Comparison of ENCODE assay signal across 19 mouse cellular contexts in the genomic region with DNA sequence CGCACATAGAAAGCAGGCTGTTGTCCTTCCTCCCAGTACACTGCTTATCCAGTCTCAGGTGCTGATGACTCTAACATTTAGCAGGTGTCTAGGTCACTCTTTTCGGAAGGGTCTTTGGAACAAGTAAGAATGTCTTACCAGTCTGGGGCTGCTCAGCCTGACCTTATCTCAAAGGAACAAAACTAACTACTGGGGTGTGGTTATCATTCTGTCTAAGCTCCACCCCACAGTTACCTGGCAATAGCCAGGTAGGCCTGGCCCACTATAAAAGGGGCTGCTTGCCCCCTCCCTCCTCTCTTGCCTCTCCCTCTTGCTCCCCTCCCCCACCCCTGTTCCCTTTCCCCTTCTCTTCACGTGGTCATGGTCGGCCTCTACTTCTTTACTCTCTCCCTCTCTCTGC.
"Had no signal": no experiment of that assay in that cellular context is flagged by ENCODE, and none has a peak within 500 bp of the region (broad histone marks: within the 10 kb centered on the region; RNA-seq: fewer than 3 reads in every experiment).

No protein-coding gene starts in this region.

- H3K9me3 ChIP-seq: midbrain, embryonic 10.5 days; midbrain, embryonic 12.5 days; neural tube, embryonic 13.5 days; neural tube, embryonic 15.5 days had no signal

- H3K36me3 ChIP-seq: midbrain, embryonic 10.5 days; midbrain, embryonic 12.5 days; neural tube, embryonic 13.5 days; neural tube, embryonic 15.5 days had no signal

- H3K4me3 ChIP-seq: midbrain, embryonic 10.5 days; midbrain, embryonic 12.5 days; myocyte; neural tube, embryonic 13.5 days; neural tube, embryonic 15.5 days had no signal

- H3K27me3 ChIP-seq: midbrain, embryonic 12.5 days; neural tube, embryonic 13.5 days; neural tube, embryonic 15.5 days had no signal

- H3K4me1 ChIP-seq: midbrain, embryonic 10.5 days; midbrain, embryonic 12.5 days; neural tube, embryonic 13.5 days; neural tube, embryonic 15.5 days had no signal

- H3K9ac ChIP-seq: lung, embryonic 14.5 days; midbrain, embryonic 12.5 days; neural tube, embryonic 13.5 days; neural tube, embryonic 15.5 days had no signal

- ATAC-seq: midbrain, embryonic 16.5 days had no signal

- DNase-seq: lung, adult 18-20 months; lung, embryonic 14.5 days; lung, postnatal 10 days; lung, postnatal 4 days; midbrain, embryonic 14.5 days; retina, postnatal 1 day; right cerebral cortex, adult 18-20 months; right cerebral cortex, postnatal 25 days; right cerebral cortex, postnatal 4 days; spleen, adult 18-20 months; thymus, adult 18-20 months; thymus, postnatal 14 days; thymus, postnatal 36 days had no signal

- H3K4me2 ChIP-seq: lung, embryonic 14.5 days; midbrain, embryonic 12.5 days; neural tube, embryonic 13.5 days; neural tube, embryonic 15.5 days had no signal

- H3K27ac ChIP-seq: midbrain, embryonic 10.5 days; midbrain, embryonic 12.5 days; neural tube, embryonic 13.5 days; neural tube, embryonic 15.5 days had no signal
